15 mouse cellular contexts compared by ENCODE assay signal in the genomic region with DNA sequence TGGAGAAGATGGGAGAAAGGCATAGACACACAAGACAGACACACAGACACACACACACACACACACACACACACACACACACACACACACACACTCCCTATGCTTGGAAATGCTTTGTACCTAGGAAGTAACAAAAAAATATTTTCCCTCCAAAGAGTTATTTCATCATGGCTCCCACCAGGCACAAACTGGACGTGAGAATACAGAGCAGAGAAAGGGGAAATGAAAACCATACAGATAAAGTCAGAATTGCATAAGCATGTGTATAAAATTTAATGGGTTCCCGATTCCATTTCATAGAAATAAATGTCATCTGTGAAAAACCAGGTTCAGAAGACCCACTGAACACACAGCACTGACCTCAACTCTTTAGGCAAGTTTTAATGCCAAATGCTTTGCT.
"Had no signal": no experiment of that assay in that cellular context is flagged by ENCODE, and none has a peak within 500 bp of the region (broad histone marks: within the 10 kb centered on the region; RNA-seq: fewer than 3 reads in every experiment).

No protein-coding gene starts in this region.

- H3K4me3 ChIP-seq: neural tube, embryonic 13.5 days; neural tube, embryonic 15.5 days; stomach, embryonic 15.5 days had no signal

- DNase-seq: retina, postnatal 1 day; right cerebral cortex, adult 18-20 months; right cerebral cortex, postnatal 14 days; right cerebral cortex, postnatal 25 days; right cerebral cortex, postnatal 4 days; spleen, adult 18-20 months; thymus, adult 18-20 months; thymus, adult 2 months; thymus, postnatal 14 days; thymus, postnatal 25 days; thymus, postnatal 4 days had no signal

- H3K9me3 ChIP-seq: neural tube, embryonic 13.5 days; neural tube, embryonic 15.5 days; stomach, embryonic 15.5 days had no signal

- H3K27ac ChIP-seq: neural tube, embryonic 13.5 days; neural tube, embryonic 15.5 days; stomach, embryonic 15.5 days; stomach, postnatal 0 days had no signal

- H3K9ac ChIP-seq: neural tube, embryonic 13.5 days; neural tube, embryonic 15.5 days; stomach, embryonic 15.5 days had no signal

- H3K36me3 ChIP-seq: neural tube, embryonic 13.5 days; neural tube, embryonic 15.5 days; stomach, embryonic 15.5 days had no signal

- H3K27me3 ChIP-seq: neural tube, embryonic 15.5 days; stomach, embryonic 15.5 days had no signal

- H3K4me2 ChIP-seq: neural tube, embryonic 13.5 days; neural tube, embryonic 15.5 days; stomach, embryonic 15.5 days had no signal
